Mouse (Mus musculus) heart, embryonic 10.5 days (tissue): ENCODE results near the gene Olfr12. TPM values are rescaled to one million over a fixed set of nuclear protein-coding genes. Genes with fewer than 3 reads are reported as not detected.

Source experiments
- DNase-seq: peaks from one replicate; pipeline ENCODE4 v3.0.0-alpha.2; 2017; ENCODE audit warnings: low spot score
- H3K27ac ChIP-seq: fragments of 300-500 bp; sonication (generic); 2 replicates; pipeline ENCODE4 v1.5.1; 2016; ENCODE audit warnings: mild to moderate bottlenecking
- H3K27me3 ChIP-seq: fragments of 300-500 bp; sonication (generic); 2 replicates; pipeline ENCODE4 v1.6.1; 2016; ENCODE audit warnings: mild to moderate bottlenecking; ENCODE audit not compliant: poor library complexity, insufficient read depth, severe bottlenecking
- H3K36me3 ChIP-seq: fragments of 300-500 bp; sonication (generic); 2 replicates; pipeline ENCODE4 v1.6.1; 2016; ENCODE audit warnings: mild to moderate bottlenecking, moderate library complexity
- H3K4me1 ChIP-seq: fragments of 300-500 bp; sonication (generic); 2 replicates; pipeline ENCODE4 v1.6.1; 2016; ENCODE audit warnings: mild to moderate bottlenecking
- H3K4me3 ChIP-seq: fragments of 300-500 bp; sonication (generic); 2 replicates; pipeline ENCODE4 v1.5.1; 2016; ENCODE audit warnings: mild to moderate bottlenecking, moderate library complexity
- H3K9me3 ChIP-seq: fragments of 300-500 bp; sonication (generic); 2 replicates; pipeline ENCODE4 v1.6.1; 2016; ENCODE audit warnings: mild to moderate bottlenecking, moderate library complexity
- WGBS: fragments of 180-500 bp; shearing (Covaris S2); methylation state at CpG from one replicate; pipeline ENCODE4 v1.1.7; 2016; 5-methylcytosine and 5-hydroxymethylcytosine counted together
- polyA plus RNA-seq: library from polyadenylated mRNA; unstranded; fragments of >200 nt; fragmentation: Nextera tagmentation; extraction: Ambion mirVana; gene quantifications from 2 replicates; pipeline ENCODE4 v1.2.1, GENCODE M21; 2016

Olfr12 gene
- polyA plus RNA-seq, 1 experiment from 2014 or later = not detected

DNA sequence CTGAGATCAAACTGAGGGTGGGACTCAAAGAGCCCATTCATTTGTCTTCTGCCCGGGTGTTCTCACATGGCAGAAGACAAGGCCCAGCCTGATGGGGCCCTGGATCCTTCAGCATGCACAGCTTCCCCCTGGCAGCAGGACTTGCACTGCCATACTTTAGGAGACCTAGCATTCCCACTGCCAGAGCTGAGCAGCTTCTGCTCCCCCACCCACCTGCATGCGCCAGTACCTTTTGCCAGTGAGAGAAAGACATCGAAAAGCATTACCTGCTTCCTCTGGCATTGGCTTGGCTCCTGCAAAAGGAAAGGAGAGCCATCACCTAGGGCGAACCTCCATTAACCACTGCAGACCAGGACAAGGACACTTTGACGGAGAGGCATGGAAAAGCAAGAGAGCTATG is 27.3 kb downstream of the Olfr12 start:
- Histone ChIP-seq H3K4me1 (peaks cover 21% of the 10 kb centered on the region), H3K36me3 (0 out of 2 replicates have a peak, but pooled peaks cover under 1% of the 10 kb centered on the region), H3K4me3 (no peak overlapping the region), H3K27me3 (peaks cover 50% of the 10 kb centered on the region; the same call in 1 of the 2 replicates), H3K9me3 (no peaks in the 10 kb centered on the region), H3K27ac (no peak overlapping the region)
- 68% methylated on average over 5 of the region's 5 CpGs for WGBS
- peak; percentile 66 for DNase-seq

DNA sequence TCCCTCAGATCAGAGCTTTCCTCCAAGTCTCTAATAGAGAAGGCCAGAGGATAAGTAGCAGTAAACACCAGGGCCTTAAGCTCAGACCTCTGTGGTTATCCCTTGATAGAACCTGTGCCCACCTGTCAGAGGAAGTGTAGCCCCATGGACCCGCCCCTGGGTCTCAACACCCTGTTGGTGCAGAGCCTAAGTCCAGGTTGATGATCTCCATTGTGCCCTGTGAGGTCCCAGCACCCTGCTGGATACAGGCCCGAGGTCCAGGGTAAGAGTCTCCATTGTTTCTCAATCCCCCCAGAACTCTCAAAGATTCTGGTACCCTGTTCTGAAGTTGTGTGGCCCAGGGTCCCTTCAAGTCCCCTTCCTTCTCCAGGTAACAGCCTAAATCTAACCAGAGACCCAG is 28.5 kb downstream of the Olfr12 start:
- Histone ChIP-seq H3K4me1 (peaks cover 9% of the 10 kb centered on the region), H3K27me3 (peaks cover 62% of the 10 kb centered on the region; the same call in 1 of the 2 replicates), H3K36me3 (no peaks in the 10 kb centered on the region), H3K27ac (no peak overlapping the region), H3K9me3 (no peaks in the 10 kb centered on the region), H3K4me3 (no peak overlapping the region)
- whole genome bisulfite sequencing = 53% methylated on average over 2 of the region's 2 CpGs
- DNase-seq = peak; percentile 64

DNA sequence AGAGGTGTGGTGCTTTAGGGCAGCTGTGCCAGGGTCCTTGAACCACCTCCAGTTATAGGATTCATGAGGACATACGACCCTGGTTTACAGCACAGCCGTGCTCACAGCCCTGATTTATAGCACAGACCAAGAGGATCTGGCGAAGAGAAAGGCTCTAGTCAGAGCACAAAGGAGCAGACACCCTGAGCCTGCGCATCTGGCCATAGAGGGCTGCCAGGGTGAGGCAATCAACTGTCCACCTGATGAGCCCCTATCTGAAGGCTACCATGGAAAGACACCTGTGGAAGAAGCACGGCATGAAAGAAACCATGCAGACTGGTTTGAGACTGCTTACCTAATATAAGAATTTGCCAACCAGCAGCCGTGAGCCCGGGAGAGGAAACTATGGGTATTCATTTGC is 29.0 kb downstream of the Olfr12 start:
- Histone ChIP-seq H3K9me3 (no peaks in the 10 kb centered on the region), H3K4me3 (no peak overlapping the region), H3K27ac (no peak overlapping the region), H3K4me1 (peaks cover 8% of the 10 kb centered on the region; the same call in 1 of the 2 replicates), H3K27me3 (peaks cover 67% of the 10 kb centered on the region), H3K36me3 (no peaks in the 10 kb centered on the region)
- WGBS = 80% methylated on average over 7 of the region's 7 CpGs
- DNase-seq = peak; percentile 52

DNA sequence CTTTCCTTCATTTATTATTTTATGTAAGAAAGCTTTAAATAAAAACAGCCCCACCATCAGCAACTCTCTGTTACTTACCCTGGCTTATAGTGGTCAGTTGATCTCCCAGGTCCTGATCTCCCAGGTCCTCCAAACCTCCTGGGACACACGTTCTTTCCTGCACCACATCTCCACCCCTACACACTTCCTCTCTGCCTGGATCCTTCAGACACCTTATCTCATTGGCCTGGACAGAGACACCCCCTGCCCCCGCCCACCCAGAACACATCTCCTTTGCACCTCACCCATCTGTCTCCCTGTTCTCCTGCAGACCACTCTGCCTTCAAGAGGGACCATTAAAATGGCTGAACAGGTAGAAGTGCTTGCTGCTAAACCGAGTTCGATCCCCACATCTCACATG is 29.4 kb downstream of the Olfr12 start:
- no peak overlapping the region for H3K27ac ChIP-seq
- no peaks in the 10 kb centered on the region for H3K9me3 ChIP-seq
- H3K27me3 ChIP-seq = peaks cover 71% of the 10 kb centered on the region
- no peak overlapping the region for H3K4me3 ChIP-seq
- peak; percentile 43 for DNase-seq
- H3K4me1 ChIP-seq = peaks cover 7% of the 10 kb centered on the region; the same call in 1 of the 2 replicates
- no peaks in the 10 kb centered on the region for H3K36me3 ChIP-seq
- 60% methylated on average over 4 of the region's 4 CpGs for WGBS

DNA sequence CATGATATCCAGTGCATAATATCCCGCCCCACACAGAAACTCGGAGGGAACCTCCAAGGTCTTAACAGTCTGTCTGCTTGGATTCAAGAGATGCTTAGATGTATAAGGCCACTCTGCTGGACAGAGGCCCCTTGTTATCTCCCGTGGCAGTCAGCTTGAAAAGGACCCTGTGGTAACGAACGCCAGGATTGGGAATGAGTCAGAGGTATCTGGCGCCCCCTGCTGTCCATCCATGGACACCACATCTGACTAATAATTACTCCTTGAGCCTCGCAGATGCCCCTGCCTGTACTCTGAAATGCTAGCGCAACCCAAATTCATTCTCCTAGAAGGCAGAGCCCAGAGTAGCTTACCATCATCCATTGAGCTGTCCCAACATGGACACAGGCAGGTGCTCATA is 30.2 kb downstream of the Olfr12 start:
- DNase-seq = peak; percentile 90
- H3K27ac ChIP-seq = no peak overlapping the region
- peaks cover 78% of the 10 kb centered on the region for H3K27me3 ChIP-seq
- no peaks in the 10 kb centered on the region for H3K9me3 ChIP-seq
- peaks cover under 1% of the 10 kb centered on the region; the same call in 1 of the 2 replicates for H3K4me1 ChIP-seq
- no peak overlapping the region for H3K4me3 ChIP-seq
- H3K36me3 ChIP-seq = no peaks in the 10 kb centered on the region
- 11% methylated on average over 8 of the region's 8 CpGs for WGBS

DNA sequence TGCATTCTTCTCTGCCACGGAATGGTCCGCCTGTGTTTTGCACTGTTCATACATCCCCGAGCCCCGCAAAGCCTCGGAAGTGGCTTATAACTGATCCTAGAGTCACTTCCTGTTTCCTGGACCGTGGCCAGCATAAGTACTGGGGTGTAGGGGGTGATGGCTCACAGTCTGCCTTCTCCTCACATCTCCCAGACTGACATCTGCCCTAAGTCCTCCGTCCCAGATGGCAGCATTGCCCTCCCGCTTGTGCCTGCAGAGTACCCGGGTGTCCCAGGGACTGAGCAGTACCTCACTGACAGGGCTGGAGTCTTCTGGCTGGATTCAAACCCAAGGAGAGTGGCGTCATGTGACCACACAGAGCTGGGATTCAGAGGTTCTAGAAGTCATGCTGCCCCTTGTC is 30.6 kb downstream of the Olfr12 start:
- H3K27ac ChIP-seq = no peak overlapping the region
- H3K4me3 ChIP-seq = no peak overlapping the region
- 40% methylated on average over 10 of the region's 10 CpGs for WGBS
- no peaks in the 10 kb centered on the region; the same call in 1 of the 2 replicates for H3K4me1 ChIP-seq
- DNase-seq = no peak
- H3K27me3 ChIP-seq = peaks cover 79% of the 10 kb centered on the region
- no peaks in the 10 kb centered on the region for H3K9me3 ChIP-seq
- H3K36me3 ChIP-seq = no peaks in the 10 kb centered on the region

DNA sequence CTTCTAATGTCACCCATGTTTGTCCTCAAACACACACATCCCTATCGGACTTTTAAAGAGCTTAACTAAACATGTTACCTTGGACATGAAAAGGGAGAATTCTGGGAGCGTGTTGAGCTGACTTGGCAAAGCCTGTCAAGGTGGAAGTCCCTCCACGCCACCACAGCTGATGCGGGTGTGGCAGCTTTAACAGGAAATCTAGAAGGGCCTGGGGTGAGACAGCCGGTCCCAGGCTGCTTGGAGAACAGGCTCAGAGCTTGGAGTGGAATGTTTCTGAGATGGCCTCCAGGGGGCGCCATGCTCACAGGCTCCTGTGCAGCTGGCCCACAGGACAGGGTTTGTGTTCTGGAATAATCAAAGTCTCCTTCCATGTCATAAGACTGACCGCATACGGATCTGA is 31.1 kb downstream of the Olfr12 start, which contains the start of gene Otos:
TSS of gene Otos (minus strand) at position 169 of the 400 bp plus-strand sequence.
- DNase-seq = no peak
- no peak within 1 kb of the TSS for H3K27ac ChIP-seq
- no peaks in the 10 kb centered on the region for H3K9me3 ChIP-seq
- 31% methylated on average over 8 of the region's 8 CpGs for WGBS
- no peak within 1 kb of the TSS for H3K4me3 ChIP-seq
- no peaks in the 10 kb centered on the region; the same call in 1 of the 2 replicates for H3K4me1 ChIP-seq
- H3K36me3 ChIP-seq = no peaks in the 10 kb centered on the region
- peaks cover 76% of the 10 kb centered on the region for H3K27me3 ChIP-seq

DNA sequence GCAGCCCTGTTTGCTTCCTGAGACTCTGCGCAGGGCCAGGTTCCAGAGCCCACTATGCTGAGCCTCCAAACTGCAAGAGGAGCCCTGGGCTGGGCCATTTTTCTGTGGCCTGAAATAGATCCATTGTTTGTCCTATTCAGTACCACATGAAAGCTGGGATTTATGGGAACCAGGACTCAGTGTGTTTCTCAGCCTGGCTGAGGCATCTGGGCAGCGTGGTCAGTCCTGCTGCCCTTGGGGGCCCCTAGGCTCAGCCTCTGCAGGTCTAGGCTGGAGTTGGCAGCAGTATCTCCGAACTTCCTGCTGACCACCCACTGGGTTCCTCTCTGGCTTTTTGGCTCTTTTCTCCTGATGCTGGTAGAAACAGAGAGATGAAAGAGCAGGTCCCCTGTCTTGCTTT is 33.9 kb downstream of the Olfr12 start:
- Histone ChIP-seq H3K9me3 (no peaks in the 10 kb centered on the region), H3K36me3 (no peaks in the 10 kb centered on the region)

DNA sequence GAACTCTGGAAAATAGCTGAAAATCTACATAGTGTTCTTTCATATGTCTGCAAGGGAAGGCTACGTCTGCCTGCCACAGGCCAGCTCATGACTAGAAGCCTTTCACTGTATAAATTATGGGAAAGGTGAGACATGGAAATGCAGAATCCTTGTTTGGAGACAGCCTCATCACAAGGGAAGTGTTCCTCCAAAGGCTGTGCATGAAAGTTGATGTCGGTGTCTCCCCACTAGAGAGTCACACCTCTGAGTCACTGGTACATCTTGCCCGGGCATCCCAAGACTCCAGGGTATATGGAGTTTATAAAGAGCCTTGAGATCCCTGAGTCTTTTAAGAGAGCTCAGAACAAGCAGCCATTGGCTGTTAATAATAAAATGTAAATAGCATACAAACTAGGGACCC is 35.6 kb downstream of the Olfr12 start:
- no peak overlapping the region for H3K4me3 ChIP-seq
- peaks cover 87% of the 10 kb centered on the region for H3K27me3 ChIP-seq
- no peaks in the 10 kb centered on the region for H3K36me3 ChIP-seq
- no peak for DNase-seq
- no peaks in the 10 kb centered on the region for H3K9me3 ChIP-seq
- no peak overlapping the region for H3K27ac ChIP-seq
- 87% methylated on average over 3 of the region's 3 CpGs for WGBS
- H3K4me1 ChIP-seq = no peaks in the 10 kb centered on the region; the same call in 1 of the 2 replicates

More for the DNA sequence above, 33.9 kb downstream of the Olfr12 start:
- no peak for DNase-seq
- Histone ChIP-seq H3K27ac (no peak overlapping the region), H3K4me1 (no peaks in the 10 kb centered on the region; the same call in 1 of the 2 replicates), H3K4me3 (no peak overlapping the region), H3K27me3 (peaks cover 76% of the 10 kb centered on the region)
- 70% methylated on average over 3 of the region's 3 CpGs for WGBS

DNA sequence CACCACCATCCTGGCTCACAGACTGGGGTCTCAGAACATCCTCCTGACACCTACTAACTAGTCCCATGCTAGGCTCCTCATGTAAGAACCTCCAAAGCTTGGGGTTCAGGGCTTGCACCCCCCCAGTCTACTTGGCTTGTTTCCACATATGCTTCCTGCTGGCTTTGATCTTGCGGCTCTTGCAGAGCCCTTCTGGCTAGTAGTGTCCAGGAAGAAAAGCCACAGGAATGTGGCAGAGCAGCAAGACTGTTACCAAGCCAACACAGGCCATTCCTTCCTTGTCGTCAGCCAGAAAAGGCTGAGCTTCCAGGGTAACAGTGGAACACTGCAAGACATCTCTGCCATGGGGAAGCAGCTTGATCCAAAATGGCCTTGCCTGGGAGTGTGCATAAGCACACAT is 37.1 kb downstream of the Olfr12 start:
- WGBS = 52% methylated on average over 2 of the region's 2 CpGs

DNA sequence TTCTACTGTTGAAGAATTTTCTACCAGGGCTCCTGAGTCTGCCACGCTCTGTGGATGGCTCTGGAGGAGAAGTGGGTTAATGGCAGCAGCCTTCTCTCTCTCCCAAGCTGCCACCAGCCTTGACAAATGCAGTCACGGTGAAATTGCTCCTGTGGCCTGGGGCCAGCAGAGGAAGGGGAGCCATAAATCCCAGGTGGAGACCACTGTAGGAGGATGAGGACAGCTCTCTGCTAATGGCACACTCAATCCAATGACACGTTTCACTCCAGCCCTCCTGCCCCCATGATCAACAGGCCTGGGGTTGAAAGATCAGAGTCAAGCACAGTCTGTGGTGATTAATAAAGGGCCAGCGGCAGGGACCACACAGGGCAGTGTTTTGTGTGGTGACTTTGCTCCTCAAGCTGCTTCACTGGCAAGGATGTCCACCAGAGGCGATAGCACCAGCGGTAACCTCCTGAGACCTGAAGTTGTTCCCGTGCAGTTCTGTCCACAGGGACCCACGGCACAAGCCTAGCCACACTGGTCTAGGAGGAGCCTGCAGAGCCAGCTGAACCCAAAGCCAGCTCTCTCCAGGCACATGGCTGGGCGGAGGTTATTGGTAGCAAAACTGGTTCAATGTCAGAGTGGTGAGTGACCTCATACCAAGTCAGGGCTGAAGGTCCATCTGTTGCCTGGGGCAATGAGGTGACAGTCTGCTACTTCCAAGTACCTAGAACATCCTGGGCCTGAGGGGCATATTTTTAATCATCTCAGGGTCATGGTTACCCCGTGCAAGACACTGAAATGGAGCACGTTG is 39.6 kb downstream of the Olfr12 start:
- Histone ChIP-seq H3K9me3 (no peaks in the 10 kb centered on the region), H3K36me3 (no peaks in the 10 kb centered on the region), H3K4me1 (no peaks in the 10 kb centered on the region), H3K4me3 (no peak overlapping the region), H3K27ac (no peak overlapping the region), H3K27me3 (peaks cover 57% of the 10 kb centered on the region)
- WGBS = 78% methylated on average over 11 of the region's 11 CpGs
- DNase-seq = no peak

More for the DNA sequence above, 37.1 kb downstream of the Olfr12 start:
- Histone ChIP-seq H3K9me3 (no peaks in the 10 kb centered on the region), H3K27ac (no peak overlapping the region), H3K36me3 (no peaks in the 10 kb centered on the region), H3K4me1 (no peaks in the 10 kb centered on the region), H3K27me3 (peaks cover 81% of the 10 kb centered on the region), H3K4me3 (no peak overlapping the region)
- DNase-seq = no peak

DNA sequence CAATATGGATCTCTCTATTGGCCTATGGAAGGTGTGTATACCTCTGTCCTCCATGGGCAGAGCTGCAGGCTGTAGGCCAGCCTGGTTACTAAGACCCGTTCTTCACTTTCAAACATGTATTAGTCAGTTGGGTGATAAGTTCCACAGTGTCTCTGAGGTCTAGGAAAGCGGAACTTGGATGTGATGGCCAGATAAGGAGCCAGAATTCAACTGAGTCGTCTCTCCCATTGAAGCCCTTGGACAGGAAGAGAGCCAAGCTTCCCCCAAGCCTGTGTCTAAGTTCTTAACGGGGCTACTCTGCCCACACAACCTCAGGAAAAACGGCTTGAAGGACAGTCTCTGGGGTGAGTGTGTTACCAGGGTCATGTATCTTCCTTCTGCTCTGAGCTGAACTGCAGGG is 41.8 kb downstream of the Olfr12 start:
- no peaks in the 10 kb centered on the region for H3K4me1 ChIP-seq
- H3K4me3 ChIP-seq = no peak overlapping the region
- H3K36me3 ChIP-seq = no peaks in the 10 kb centered on the region
- WGBS = 49% methylated on average over 5 of the region's 5 CpGs
- H3K9me3 ChIP-seq = no peaks in the 10 kb centered on the region
- no peak overlapping the region for H3K27ac ChIP-seq
- H3K27me3 ChIP-seq = peaks cover 44% of the 10 kb centered on the region
- DNase-seq = no peak

DNA sequence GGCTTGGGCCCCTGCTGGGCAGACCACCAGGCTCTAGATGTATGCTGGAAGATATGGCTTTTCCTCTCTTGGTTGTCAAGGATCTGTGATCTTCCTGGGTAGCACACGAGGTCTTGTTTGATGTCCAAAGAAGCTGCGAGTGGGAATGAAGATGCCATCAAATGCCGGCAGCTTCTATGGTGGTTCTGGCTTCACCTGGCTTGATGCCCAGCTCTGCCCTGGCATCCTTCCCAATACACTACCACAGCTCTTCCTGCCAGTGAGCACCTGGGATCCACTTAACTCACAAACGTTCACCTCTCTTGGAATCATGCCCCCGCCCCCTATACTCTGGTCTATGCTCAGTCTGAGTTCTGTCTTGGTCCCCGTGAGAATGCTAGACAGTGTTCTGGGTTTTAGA is 49.5 kb downstream of the Olfr12 start:
- Histone ChIP-seq H3K27ac (no peak overlapping the region), H3K36me3 (no peaks in the 10 kb centered on the region), H3K27me3 (peaks cover 28% of the 10 kb centered on the region), H3K4me1 (no peaks in the 10 kb centered on the region), H3K9me3 (no peaks in the 10 kb centered on the region), H3K4me3 (no peak overlapping the region)
- 83% methylated on average over 6 of the region's 6 CpGs for WGBS
- DNase-seq = no peak
